Mouse (Mus musculus) A20 (cell line): Measurements from ENCODE around the gene Timm23.
"Not testable (repeated sequence)": the region's sequence is repeated elsewhere in the genome, so short reads cannot be mapped to it uniquely, and the experiment has no call there.

Experiments
- DNase-seq: peaks from one replicate; pipeline ENCODE4 v3.0.0-alpha.2; 2011; ENCODE audit warnings: low read depth, low spot score

Timm23 gene

GRCm38 (mm10) chr14:32201791-32202451, at the start of gene Timm23, which contains the start of gene Parg:
Gene Timm23 (minus strand): TSS chr14:32201898.
Gene Parg (plus strand): TSS chr14:32201949.
- DNase-seq = peak; percentile 90

GRCm38 (mm10) chr14:32249616-32250015, 47.9 kb upstream of the Timm23 start:
- no peak for DNase-seq

- no peak for DNase-seq
These were observed 44.3 kb upstream of the Timm23 start for GRCm38 (mm10) chr14:32246019-32246418.

GRCm38 (mm10) chr14:32242401-32242800, 40.7 kb upstream of the Timm23 start:
- no peak for DNase-seq

GRCm38 (mm10) chr14:32228996-32229395, 27.3 kb upstream of the Timm23 start:
- peak; percentile 61 for DNase-seq

- DNase-seq = no peak
These were observed 24.9 kb upstream of the Timm23 start for GRCm38 (mm10) chr14:32226601-32227000.

GRCm38 (mm10) chr14:32201354-32201753, 344 bp downstream of the Timm23 start:
- DNase-seq = peak; percentile 60

GRCm38 (mm10) chr14:32193557-32193956, 8.1 kb downstream of the Timm23 start:
- DNase-seq = peak; percentile 35

GRCm38 (mm10) chr14:32192437-32192836, 9.3 kb downstream of the Timm23 start:
- DNase-seq = peak; percentile 49

GRCm38 (mm10) chr14:32191926-32192325, 9.8 kb downstream of the Timm23 start:
- no peak for DNase-seq

GRCm38 (mm10) chr14:32190627-32191391, 10.9 kb downstream of the Timm23 start:
- no peak for DNase-seq

- no peak for DNase-seq
These were observed 17.9 kb downstream of the Timm23 start for GRCm38 (mm10) chr14:32183846-32184245.

- DNase-seq = no peak
These were observed 20.8 kb downstream of the Timm23 start for GRCm38 (mm10) chr14:32180861-32181260.

- DNase-seq = no peak
These were observed 22.1 kb downstream of the Timm23 start for GRCm38 (mm10) chr14:32179393-32180195.

GRCm38 (mm10) chr14:32176590-32176989, 25.1 kb downstream of the Timm23 start:
- DNase-seq = not testable (repeated sequence)

GRCm38 (mm10) chr14:32175310-32175709, 26.4 kb downstream of the Timm23 start:
- no peak for DNase-seq

GRCm38 (mm10) chr14:32170137-32170536, 31.6 kb downstream of the Timm23 start:
- DNase-seq = no peak

- DNase-seq = no peak
These were observed 33.0 kb downstream of the Timm23 start for GRCm38 (mm10) chr14:32168653-32169231.

- no peak for DNase-seq
These were observed 34.4 kb downstream of the Timm23 start for GRCm38 (mm10) chr14:32167326-32167725.

- DNase-seq = no peak
These were observed 34.9 kb downstream of the Timm23 start for GRCm38 (mm10) chr14:32166840-32167239.

GRCm38 (mm10) chr14:32166062-32166441, 35.6 kb downstream of the Timm23 start:
- no peak for DNase-seq
